Mouse (Mus musculus) embryo, embryonic 10.5 days (tissue): ENCODE results near the gene Slc35e3.
"Not testable (repeated sequence)": the region's sequence is repeated elsewhere in the genome, so short reads cannot be mapped to it uniquely, and the experiment has no call there.

Experiments
- DNase-seq: peaks from one replicate; pipeline ENCODE4 v3.0.0-alpha.2; 2015; ENCODE audit warnings: low spot score

Gene Slc35e3

DNA sequence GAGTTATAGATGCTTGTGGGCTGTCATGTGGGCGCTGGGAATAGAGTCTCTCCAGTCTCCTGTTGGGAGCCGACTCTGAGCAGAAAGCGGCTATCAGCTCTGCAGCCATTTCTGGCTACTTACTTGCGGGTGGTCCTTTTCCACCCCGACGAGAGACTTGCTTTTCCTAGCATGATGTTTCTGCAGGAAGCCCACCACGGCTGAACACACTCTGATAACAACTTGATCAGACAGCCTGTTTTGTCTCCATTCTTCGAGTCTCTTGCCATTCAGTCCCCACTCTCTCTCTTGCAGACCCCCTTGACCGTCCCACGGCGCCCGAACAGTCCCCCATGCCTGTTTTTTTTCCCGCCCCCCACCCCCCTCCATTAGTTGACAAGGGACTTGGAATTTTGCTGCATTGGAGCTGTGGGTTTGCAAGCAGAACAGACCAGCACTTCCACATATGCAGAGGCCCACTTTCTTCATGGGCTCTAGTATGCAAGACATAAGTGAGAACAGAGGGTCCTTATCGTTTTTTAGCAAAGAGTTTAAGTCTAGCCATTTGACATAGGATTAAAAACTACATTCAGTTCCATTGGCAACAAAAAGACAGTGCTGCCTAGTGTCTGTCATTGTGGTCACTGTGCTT lies 13.1 kb downstream of the Slc35e3 start:
- no peak for DNase-seq

DNA sequence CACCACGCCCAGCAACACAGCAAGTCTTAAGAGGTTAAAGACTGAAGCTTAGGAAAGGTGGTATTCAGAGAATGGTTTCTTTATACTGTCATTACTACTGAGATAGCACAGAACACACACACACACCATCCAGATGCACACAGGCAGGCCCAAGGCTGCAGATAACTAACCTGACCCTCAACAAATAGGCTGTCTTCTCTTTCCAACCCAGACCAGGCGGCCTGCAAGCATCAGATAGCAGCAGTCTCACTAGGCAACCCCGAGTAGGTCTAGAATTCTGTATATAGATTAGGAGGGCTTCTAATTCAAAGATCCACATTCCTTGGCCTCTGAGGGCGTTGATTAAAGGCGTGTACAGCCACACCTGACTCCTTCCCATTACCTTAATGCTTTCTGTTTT lies 14.0 kb downstream of the Slc35e3 start:
- no peak for DNase-seq

DNA sequence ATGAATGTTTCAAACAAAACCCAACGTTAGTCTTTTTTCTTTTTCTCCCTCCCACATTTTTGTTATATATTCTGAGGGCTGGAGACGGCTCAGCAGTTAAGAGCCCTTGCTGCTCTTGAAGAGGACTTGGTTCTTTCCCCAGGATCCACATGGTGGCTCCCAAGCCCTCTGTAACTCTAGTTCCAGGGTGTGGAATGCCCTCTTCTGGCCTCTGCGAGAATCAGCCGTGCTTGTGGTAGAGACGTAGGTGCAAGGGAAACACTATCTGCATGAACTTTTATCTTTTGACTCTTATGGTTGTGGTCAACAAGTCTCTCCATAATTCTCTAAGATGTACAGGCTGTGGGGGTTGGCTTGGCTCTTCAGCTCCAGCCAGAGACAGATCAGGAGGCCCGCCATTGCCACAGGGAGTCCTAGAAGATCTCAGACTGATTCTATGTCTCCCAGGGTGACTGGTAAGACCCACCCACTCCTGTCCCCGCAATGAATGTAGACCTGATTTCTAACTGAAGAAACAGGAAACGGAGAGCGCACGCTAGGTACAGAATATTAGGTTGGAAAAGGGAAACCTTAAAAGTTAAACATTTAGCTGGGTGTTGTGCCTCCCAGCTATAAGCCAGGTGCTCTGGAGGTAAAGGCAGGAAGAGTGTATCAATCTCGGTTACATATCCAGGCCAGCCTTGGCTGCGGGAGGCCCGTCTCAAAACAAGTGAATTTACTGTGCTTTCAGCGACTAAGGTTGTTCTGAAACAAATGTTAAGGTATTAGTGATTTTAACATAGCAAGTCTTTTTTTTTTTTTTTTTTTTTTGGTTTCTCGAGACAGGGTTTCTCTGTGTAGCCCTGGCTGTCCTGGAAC lies 14.7 kb downstream of the Slc35e3 start:
- peak; percentile 63 for DNase-seq

DNA sequence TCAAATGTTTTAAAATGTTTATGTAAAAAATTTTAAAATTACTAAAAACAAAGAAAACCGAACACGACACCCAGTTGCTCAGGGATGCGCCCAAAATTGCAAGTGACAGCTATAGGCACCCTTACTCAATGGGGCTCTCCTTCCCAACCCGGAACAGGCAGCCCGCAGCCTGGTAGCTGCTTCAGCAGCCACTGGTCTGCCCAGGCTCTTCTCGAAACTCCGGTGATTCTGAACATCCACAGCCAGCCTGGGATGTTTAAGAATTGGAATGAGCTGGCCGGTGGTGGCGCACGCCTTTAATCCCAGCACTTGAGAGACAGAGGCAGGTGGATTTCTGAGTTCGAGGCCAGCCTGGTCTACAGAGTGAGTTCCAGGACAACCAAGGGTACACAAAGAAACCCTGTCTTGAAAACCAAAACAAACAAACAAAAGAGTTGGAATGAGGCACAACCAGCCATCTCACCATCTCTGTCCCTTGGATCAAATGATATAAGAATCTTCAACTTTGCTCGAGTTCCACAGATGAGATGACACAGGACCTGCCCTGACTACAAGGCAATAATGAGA lies 15.4 kb downstream of the Slc35e3 start:
- no peak for DNase-seq

DNA sequence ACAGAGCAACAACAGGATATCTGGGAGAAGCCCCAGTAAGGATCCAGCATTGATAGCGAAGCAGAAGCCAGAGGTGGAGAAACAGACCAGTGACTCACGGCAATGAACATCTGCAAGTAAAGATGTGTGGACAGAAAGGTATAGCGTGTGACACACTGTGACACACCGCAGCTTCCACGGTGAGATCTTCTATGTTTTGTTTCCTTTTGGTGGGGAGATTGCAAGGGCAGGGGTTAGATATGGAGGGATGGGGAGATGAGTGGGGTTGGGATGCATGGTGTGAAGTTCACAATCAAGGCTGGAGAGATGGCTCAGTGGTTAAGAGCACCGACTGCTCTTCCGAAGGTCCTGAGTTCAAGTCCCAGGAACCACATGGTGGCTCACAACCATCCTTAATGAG lies 16.0 kb downstream of the Slc35e3 start:
- DNase-seq, result no peak

DNA sequence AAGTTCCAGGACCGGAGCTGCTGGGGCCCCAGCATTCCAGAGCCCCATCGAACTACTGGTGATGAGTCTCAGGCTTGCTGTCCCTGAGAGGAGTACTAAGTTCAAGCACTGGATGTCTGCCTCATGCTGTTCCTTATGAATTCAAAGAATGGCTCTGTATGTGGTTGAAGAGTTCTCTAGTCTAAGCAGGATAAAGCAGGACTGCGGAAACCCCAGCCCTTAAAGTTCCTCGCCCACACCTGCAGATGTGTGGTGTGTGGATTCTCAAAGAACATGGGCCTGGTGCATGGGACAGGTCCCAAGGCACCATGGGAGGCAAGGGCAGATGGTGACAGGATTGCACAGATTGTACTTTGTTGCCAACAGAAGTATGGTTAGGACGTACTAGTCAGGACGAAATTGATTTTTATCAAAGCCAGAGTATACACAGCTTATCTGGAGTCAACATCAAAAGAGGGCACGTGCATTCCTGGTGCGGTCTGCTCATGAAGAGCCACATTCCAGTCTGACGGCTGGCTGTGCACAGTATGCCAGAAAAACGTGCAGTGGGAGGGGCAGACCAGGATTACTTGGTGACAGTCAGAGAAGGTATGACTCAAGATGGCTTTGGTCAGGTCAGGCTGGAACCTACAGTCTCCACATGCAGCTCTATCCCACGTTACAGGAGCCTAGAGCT lies 16.9 kb downstream of the Slc35e3 start:
- DNase-seq, result no peak

DNA sequence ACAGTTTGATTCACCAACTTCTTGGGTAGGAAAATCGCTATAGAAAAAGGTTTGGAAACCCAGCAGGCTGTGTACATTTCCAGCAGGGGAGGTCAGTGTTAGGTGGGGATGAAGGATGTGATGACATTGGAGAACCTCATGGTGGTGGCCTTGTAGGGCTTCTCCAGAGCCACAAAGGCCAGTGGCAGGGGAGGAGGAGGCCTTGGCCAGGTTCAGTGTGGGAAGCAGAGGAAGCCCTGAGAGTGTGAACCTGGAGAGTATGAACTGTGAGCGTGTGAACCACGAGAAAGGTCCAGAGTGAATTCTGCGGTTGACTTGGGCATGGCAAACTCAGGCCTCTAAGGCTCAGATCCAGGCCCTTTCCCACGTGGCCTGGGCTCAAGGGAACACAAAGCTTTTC lies 17.6 kb downstream of the Slc35e3 start:
- DNase-seq, result no peak

DNA sequence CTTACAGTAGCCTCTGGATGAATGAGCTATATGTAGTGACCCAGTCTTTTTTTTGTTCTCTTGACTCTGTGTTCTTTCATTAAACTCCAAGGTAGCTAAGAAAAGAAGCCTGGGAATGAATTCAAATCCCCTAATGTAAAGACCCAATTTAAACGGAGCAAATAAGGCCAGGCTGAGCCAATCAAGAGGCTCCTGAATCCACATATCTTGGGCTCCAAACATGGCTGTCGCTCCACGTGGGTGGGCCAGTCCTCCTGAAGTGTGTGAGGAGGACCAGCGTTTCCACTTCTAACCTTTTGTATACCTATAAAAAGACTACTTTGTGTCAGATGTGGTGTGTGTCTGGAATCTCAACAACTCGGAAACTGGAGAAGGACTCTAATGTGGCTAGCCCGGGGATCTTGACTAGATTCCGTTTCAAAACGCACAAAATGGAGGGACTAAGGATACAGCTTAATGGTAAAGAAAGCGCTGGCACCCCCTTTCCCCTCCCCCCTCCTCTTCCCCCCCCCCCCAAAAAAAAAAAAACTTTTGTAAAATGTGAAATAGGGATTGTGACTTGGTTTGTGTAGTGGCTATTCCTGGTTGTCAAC lies 18.6 kb downstream of the Slc35e3 start:
- no peak for DNase-seq

DNA sequence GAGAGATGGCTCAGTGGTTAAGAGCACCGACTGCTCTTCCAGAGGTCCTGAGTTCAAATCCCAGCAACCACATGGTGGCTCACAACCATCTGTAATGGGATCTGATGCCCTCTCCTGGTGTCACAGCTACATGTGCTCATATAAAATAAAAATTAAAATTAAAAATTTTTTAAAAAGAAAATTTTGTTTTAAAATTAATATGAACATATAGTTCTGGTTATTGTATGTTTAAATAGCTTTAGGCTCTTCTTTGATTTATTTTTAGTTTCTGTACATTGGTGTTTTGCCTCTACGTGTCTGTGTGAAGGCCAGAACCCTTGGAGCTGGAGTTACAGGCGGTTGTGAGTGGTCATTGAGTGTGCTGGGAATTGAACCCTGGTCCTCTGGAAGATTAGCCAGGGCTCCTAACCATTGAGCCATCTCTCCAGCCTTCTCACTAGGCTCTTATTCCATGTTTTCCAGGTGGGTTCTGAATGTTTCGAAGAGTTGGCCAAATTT lies 19.2 kb downstream of the Slc35e3 start:
- no peak for DNase-seq

DNA sequence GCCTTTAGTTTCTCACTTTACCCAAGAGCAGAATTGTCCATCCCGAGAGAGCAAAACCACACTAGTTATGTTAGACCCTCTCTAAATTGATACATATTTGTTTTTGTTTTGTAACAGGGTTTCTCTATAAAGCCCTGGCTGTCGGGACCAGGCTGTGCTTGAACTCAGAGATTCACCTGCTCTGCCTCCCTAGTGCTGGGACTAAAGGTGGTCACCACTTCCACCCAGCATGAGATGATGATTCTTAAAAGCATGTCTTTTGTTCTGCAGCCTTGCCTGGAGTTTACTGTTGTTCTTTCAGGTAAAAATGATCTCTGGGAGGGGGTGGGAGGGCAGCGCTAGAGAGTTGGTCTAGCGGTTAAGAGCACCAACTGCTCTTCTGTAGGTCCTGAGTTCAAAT lies 19.8 kb downstream of the Slc35e3 start:
- no peak for DNase-seq

DNA sequence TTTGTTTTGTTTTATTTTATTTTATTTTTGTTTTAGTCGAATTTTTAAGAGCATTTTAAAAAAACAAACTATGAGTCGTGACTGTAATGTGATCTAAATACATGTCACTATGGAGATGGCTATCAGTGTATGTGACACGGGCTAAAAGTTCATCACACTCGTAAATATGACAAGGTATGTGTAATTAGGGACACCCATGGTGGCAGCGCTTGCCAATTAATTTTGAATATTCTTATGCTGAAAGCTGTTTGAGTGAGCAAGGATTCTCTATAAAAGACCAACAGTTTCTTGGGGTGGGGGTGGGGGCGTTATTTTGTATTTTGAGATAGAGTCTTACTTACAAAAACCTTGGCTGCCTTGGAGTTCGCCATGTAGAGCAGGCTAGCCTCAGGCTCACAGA lies 20.5 kb downstream of the Slc35e3 start:
- no peak for DNase-seq

DNA sequence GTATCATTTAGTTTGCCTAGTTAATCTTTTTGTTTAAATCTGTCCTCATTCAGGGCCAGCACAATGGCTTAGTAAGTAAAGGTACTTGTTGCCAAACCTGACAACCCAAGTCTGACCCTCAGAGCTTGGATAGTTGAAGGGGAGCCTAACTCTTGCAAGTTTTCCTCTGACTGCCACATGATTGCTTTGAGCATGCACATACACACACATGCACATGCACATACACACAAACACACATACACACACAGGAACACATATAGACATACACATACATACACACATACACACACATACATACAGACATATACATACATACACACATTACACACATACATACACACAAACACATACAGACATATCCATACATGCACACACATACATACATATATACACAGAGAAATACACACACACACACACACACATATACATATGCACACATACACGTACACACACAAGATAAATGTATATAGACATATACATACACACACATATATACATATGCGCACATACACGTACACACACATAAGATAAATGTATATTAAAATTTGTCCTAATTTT lies 21.3 kb downstream of the Slc35e3 start:
- no peak for DNase-seq

DNA sequence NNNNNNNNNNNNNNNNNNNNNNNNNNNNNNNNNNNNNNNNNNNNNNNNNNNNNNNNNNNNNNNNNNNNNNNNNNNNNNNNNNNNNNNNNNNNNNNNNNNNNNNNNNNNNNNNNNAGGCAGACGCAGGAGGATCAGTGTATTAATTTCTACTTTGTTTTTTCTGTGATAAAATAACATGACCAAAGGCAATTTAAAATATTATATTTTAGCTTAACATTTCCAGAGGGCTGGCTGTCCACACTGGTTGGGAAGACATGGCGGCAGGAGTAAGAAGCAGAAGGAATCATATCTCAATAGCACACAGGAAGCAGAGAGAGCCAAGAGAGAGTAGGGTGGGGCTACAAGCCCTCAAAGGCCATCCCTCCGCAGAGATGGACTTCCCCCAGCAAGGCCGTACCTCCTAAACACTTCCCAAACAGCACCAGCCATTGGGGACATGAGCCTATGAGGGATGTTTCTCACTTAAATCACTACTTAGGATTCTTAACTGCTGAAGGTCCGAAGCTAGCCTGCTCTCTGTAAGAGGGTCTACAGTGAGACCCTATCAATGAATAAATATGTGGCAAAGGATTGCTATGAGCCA lies 21.9 kb downstream of the Slc35e3 start:
- no peak for DNase-seq

DNA sequence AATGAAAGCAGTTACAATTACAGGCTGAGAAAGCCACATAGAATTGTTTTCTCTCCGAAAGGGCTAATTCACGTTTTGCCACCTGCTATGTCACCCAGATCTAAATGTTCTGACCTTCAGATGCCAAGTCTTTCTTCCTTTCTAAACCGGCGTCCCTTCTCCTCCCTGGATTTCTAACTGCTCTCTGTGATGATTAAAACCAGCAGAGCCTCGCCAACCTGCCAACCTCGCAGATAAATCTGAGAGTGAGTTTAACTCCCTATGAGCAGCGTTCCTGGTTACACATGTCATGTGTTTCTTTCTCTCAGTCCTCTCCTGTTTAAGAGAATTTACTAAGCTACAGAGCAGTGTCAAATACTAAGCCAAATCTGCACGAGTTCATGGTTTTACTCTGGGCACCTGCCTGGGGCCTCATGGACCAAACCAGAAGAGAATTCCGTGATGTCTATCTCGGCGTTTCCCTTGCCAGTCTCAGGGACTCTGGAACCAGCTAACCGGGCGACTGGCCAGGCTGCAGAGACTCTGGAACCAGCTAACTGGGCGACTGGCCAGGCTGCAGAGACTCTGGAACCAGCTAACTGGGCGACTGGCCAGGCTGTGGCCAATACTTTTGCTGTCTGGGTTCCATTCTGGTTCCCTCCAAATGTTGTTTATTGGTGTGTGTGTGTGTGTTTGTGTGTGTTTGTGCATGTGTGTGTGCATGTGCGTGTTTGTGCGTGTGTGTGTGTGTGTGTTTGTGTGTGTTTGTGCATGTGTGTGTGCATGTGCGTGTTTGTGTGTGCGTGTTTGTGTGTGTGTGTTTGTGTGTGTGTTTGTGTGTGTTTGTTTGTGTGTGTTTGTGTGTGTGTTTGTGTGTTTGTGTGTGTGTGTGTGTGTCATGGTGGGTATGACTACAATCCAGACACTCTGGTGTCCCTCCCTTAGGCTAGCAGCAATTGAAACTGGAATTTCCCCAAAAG lies 27.7 kb downstream of the Slc35e3 start:
- DNase-seq, result no peak

DNA sequence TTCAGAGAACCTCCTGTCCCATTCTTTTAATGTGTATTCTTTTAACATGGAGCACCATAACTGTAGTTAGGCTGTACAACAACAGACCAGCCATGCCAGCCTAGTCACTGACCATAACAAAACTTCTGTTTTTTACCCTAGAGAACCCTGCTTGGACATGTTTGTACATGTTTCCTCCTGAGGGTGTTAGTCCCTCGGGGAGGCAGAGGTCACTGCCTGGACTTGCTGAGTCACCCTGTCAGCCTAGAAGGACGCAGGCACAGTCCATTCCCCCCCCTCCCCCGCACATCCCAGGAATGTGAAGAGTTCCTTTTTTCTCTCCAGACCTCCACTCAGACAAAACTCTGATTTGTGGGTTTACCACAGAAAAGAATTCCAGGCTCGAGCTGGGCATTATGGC lies 28.6 kb downstream of the Slc35e3 start:
- DNase-seq, result peak; percentile 78

DNA sequence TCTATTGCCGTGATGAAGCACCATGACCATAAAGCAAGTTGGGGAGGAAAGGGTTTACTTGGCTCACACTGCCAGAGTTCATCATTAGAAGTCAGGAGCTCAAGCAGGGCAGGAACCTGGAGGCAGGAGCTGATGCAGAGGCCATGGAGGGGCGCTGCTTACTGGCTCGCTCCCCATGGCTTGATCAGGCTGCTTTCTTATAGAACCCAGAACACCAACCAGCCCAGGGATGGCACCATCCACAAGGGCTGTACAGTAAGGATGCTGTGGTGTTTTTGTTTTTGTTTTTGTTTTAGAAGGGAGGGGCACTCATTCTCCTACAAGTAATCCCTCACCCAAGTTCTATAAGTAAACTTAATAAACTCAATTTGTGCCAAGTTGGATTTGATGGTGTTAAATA lies 29.5 kb downstream of the Slc35e3 start:
- DNase-seq, result no peak

DNA sequence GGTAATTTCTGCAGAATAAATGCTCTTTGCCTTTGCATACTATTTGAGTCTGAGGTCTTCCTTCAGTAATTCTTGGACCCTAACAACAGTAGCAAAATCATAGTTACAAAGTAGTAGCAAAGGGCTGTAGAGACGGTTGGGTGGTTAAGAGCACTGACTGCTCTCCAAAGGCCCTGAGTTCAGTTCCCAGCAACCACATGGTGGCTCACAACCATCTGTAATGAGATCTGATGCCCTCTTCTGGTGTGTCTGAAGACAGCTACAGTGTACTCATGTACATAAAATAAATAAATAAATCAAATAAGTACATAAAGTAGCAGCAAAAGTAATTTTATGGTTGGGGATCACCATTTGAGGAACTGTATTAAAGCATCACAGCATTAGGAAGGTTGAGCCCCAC lies 30.5 kb downstream of the Slc35e3 start:
- DNase-seq, result not testable (repeated sequence)

DNA sequence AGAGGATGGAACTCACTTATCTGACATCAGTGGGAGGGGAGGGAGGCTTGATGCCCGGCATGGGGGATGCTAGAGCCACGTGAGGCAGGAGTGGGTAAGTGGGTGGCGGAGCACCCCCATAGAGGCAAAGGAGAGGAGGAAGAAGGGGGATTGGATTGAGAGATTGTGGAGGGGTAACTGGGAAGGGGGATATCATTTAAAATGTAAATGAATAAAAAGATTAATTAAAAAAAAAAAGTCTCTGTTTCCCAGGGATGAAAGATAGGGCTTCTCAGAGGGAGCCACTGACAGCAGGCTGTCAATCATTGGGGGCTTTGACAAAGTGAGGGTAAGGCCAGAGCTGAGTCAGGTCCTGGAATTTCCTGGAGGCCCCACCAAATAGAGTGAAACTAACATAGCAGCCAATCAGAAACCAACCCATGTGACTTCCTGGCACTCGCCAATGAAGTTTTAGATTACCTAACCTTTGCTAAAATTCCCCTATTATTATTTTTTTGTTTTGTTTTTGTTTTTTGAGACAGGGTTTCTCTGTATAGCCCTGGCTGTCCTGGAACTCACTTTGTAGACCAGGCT lies 31.2 kb downstream of the Slc35e3 start:
- no peak for DNase-seq

DNA sequence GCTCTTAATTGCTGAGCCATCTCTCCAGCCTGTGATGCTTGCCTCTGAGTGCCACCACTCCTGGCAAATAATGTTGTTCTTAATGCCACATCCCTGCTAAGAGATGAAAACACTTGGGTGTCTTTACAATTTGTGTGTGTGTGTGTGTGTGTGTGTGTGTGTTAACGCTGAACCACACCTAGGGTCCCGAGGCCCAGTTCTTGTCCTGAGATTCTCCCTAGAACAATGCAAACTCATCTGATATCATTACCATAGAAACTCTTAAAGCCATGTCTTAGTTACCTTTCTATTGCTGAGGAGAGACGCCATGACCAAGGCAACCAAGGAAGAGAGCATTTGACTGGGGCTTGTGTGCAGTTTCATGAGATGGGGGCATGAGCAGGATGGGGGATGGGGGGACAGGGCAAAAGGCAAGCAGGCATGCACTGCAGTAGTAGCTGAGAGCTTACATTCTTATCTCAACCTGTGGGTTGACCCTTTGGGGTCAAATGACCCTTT lies 32.1 kb downstream of the Slc35e3 start:
- no peak for DNase-seq

DNA sequence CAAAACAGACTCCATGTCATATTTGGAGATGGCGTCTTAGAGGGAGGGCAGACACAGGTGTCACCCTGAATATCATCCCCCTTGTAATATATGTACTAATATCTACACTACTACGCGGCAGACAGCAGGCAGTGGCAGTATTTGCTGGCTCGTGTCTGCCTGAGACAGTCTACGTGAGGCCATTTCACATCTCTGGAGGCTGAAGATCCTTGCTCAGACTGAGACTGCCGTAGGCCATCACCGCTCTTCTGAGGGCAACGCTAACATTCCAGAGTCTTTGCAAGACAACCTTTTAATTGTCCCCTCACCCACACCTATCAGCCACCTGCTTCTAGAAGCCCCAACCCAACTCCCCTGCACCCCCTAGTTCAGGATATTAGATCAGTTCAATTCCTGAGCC lies 32.7 kb downstream of the Slc35e3 start:
- no peak for DNase-seq
